ENCODE assay signal across 12 mouse cellular contexts in the genomic region with DNA sequence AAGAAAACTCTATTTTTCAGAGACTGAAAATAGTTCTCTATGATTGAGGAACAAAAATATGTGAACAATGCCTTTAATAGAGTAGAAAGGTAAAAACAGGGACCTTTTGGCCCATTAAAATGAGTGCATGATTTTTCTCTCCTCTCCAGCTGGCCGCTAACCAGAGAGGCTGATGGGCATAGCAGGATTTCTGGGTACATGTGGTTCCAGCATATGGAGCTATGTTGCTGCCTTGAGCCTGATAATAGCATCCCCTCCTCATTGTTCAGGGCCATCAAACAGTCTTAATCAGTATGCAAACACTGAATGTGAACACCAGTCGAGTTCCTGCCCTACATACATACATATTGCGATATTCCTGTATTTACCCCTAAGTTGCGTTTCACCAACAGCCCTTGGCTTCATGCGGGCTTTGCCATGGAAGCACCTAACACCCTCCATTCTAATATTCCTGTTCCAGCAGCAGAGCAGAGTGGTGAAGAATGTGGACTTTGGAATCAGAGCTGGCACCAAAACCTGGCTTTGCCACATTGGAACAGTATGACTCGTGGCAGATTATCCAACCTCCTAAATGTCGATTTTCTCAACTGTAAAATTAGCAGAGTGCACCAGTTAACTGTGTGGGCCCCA.
DNase-seq lines count a peak whose midpoint lies in the region.
"Had no signal": no experiment of that assay in that cellular context is flagged by ENCODE, and none has a peak within 500 bp of the region (broad histone marks: within the 10 kb centered on the region; RNA-seq: fewer than 3 reads in every experiment).

No protein-coding gene starts in this region.

- intact Hi-C loops in heart, postnatal 36 days (cut with DNase I): no loop called here

- peak; percentile 35 for DNase-seq in kidney, adult 11 months
- DNase-seq in kidney, postnatal 14 days: no peak
- peak; percentile 37 to 55 for DNase-seq in layer of hippocampus, postnatal 14 days (ENCODE audit: low spot score in 2 of 2)
- DNase-seq in layer of hippocampus, adult 9-10 months (ENCODE audit: low spot score): no peak
- peak; percentile 93 for DNase-seq in brain, adult 2 months (ENCODE audit: low read depth, low spot score)
- DNase-seq in cerebellum, postnatal 10 days: peak; percentile 80 to 83
- DNase-seq in heart, postnatal 36 days: no peak
- DNase-seq in lung, postnatal 10 days: no peak
- DNase-seq: adrenal gland, postnatal 36 days; B cell, adult 2 months; lung, postnatal 14 days; spleen, adult 18-20 months had no signal

Comparison
In these comparisons a context has a peak if more than half of its experiments do, and no peak if none do; other contexts are left out.
1. DNase-seq: peak in kidney, adult 11 months (single experiment), layer of hippocampus, postnatal 14 days (2 of 2), brain, adult 2 months (single experiment) and cerebellum, postnatal 10 days (2 of 2); none in kidney, postnatal 14 days (single experiment), layer of hippocampus, adult 9-10 months (single experiment), heart, postnatal 36 days (0 of 2) and lung, postnatal 10 days (single experiment).